Mouse (Mus musculus): ENCODE measurements around the gene Cyp2w1. TPM values are rescaled to one million over a fixed set of nuclear protein-coding genes. Genes with fewer than 3 reads are reported as not detected.
"Not testable (repeated sequence)": the region's sequence is repeated elsewhere in the genome, so short reads cannot be mapped to it uniquely, and the experiment has no call there.

The Cyp2w1 gene
- total RNA-seq, 1 experiment from 2014 or later = not detected

DNA sequence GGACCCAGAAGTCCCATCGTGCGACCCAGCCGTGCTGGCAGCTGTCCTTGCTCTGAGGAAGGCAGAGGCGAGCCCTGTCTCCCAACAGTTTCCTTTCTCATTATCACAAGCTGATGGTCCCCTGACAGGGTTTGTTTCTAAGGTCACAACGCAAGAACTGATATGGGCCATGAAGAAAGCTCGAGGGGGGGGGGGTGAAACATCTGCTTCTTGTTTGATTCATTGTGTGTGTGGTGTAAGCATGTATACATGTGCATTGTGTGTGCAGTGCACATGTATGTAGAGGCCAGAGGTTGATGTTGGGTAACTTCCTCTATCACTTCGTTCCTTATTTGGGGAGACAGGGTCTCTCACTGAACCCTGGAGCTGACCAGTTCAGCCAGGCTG is 24.8 kb upstream of the Cyp2w1 start:
- 0 out of 2 replicates have a peak, but pooled peaks have one; percentile 30 for ATAC-seq (replicated peaks; ENCODE audit: insufficient number of reproducible peaks, low FRiP score, low TSS enrichment, poor library complexity, severe bottlenecking)

DNA sequence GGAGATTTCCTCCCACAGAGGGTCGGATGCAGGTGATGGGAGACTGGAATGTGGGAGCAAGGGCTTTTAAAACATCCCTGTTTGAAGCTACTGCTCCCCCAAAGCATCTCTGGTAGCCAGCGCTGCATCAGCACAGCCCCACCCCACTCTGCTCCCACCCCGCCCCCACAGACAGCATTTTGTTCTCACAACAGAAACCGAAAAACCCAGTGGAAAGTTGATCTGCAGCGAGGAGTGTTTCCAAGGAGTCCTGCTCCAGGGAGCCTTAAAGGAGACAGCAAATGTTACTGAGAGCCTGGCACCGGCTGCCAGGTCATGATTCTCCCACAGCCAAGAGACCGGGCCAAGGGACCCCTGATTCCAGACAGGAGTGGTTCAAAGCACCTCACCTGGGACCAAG is 21.7 kb upstream of the Cyp2w1 start:
- no peak for ATAC-seq (replicated peaks; ENCODE audit: insufficient number of reproducible peaks, low FRiP score, low TSS enrichment, poor library complexity, severe bottlenecking)

DNA sequence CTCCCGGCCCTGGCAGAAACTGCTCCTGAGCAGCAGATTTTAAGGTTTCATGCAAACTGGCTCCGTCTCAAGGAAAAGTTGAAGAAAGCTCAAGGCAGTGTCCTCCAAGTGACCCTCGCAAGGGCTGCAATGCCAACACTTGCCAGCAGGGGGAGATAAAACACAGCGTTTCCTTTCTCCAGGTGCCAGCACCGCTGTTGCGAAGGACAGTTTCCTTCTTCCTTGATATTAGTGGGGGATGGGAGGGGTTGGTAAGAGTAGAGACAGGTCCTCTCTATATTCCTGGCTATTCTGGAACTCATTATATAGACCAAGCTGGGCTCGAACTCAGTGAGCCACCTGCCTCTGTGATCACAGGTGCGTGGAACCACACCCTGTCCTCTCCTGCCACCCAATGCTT is 20.7 kb upstream of the Cyp2w1 start:
- peak; percentile 50 for ATAC-seq (replicated peaks; ENCODE audit: insufficient number of reproducible peaks, low FRiP score, low TSS enrichment, poor library complexity, severe bottlenecking)

DNA sequence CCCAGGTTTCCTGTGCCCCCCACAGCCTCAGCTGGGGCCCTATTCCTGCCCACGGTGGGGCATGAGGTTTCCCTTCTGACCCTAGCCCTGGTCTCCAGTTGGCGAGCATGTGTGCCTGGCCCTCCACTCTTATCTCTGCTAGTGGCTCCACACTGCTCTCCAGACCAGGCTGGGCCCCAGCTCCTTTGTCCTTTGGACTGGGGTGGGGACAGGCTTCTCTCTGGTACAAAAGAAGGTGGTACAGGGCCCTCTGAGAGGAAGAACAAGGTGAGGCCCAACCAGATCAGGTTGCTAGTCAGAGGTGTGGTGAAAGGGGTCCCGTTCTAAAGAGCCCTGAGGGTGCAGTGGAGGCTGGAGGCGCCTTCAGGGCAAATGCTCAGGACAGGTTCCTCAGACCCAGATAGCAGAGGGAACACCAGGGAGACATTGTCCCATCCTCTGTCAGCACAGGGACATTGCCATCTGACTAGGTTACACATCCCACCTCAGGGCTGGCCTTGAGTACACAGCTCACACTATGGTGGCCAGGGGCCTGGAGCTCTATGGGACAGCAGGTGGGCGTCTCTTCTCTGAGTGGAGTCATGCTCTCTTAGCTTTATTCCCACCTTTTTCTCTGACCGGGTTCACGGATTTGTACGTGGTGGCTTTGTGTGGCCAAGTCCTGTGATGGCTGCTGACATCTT is 19.7 kb upstream of the Cyp2w1 start:
- no peak for ATAC-seq (replicated peaks; ENCODE audit: insufficient number of reproducible peaks, low FRiP score, low TSS enrichment, poor library complexity, severe bottlenecking)

- no peak for ATAC-seq (replicated peaks; ENCODE audit: insufficient number of reproducible peaks, low FRiP score, low TSS enrichment, poor library complexity, severe bottlenecking)
Measured at GRCm38 (mm10) chr5:139333301-139334013, 19.0 kb upstream of the Cyp2w1 start.

DNA sequence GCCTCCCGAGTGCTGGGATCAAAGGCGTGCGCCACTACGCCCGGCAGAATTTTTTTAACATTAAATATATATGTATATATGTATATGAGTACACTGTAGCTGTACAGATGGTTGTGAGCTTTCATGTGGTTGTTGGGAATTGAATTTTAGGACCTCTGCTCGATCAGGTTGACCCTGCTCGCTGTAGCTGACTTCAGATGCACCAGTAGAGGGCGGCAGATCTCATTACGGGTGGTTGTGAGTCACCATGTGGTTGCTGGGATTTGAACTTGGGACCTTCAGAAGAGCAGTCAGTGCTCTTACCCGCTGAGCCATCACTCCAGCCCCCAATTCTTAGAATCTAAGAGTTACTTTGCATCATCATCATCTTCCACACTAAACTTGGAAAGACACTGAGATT is 18.0 kb upstream of the Cyp2w1 start:
- ATAC-seq (replicated peaks; ENCODE audit: insufficient number of reproducible peaks, low FRiP score, low TSS enrichment, poor library complexity, severe bottlenecking) = not testable (repeated sequence)

DNA sequence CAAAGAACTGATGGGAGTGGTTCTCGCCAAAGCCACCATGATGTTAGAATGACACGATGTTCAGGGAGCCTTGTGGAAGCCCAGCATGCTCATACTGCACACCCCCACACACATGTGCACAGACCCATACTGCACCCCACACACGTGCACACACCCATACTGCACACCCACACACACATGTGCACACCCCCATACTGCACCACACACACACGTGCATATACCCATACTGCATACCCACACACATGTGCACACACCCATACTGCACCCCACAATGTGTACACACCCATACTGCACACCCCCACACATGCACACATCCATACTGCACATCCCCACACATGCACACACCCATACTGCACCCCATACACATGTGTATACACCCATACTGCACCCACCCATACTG is 16.8 kb upstream of the Cyp2w1 start:
- no peak for ATAC-seq (replicated peaks; ENCODE audit: insufficient number of reproducible peaks, low FRiP score, low TSS enrichment, poor library complexity, severe bottlenecking)

DNA sequence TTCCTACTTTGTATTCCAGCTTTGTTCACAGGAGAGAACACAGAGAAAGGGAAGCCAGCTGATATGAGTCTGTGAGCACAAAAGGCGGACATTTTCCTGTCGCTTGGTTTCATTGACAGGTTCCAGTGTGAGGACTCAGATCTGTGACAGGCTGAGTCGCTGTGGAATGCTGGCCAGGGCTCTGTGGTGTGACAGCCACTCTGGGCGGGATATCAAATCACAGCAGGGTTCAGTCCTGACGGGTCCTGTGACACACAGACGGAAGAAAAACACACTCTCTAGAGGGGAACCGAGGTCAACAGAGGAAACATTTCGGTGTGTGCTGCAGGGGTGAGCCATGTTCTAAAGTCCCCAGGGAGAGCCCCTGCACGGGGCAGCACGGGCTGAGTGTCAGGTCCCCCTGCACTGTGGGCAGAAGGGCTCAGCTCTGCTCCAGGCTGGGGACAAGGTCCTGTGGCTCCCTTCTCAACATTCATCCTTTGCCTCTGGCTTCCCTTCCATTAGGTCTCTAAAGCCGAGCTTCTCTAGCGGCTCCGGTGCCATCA is 14.5 kb upstream of the Cyp2w1 start:
- ATAC-seq (replicated peaks; ENCODE audit: insufficient number of reproducible peaks, low FRiP score, low TSS enrichment, poor library complexity, severe bottlenecking) = no peak

- ATAC-seq (replicated peaks; ENCODE audit: insufficient number of reproducible peaks, low FRiP score, low TSS enrichment, poor library complexity, severe bottlenecking) = no peak
Measured at GRCm38 (mm10) chr5:139338403-139338802, 14.0 kb upstream of the Cyp2w1 start.

GRCm38 (mm10) chr5:139338891-139339290 is 13.5 kb upstream of the Cyp2w1 start:
- no peak for ATAC-seq (replicated peaks; ENCODE audit: insufficient number of reproducible peaks, low FRiP score, low TSS enrichment, poor library complexity, severe bottlenecking)

DNA sequence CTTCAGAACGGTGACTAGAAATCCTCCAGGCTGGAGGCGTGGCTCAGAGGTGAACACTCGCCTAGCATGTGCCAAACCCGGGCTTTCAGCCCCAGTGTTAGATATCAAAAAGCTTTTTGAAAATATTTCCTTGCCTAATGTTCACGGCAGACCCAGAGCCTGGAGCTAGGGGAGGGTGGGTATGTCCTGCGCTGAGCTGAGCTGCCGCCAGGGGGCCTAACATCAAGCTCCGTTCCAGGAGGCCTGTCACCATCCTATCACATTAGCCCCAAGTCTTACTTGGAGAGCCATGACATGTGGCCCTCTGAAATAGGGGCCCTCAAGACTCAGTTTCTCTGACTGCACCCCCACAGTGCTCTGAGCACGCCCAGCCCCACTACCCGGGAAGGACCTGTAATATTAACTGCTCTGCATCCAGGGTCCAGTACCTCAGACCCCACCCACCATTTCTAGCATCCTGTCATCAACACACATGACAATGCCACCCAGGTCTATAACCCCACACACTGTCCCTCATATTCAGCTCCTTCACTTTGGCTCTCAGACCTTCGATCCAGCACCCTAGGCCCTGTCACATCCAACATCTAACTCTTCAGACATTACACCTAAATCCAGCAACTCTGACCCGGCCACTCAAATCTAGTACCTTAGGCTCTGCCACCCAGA is 8.3 kb upstream of the Cyp2w1 start:
- ATAC-seq (replicated peaks; ENCODE audit: insufficient number of reproducible peaks, low FRiP score, low TSS enrichment, poor library complexity, severe bottlenecking) = peak; percentile 77

- ATAC-seq (replicated peaks; ENCODE audit: insufficient number of reproducible peaks, low FRiP score, low TSS enrichment, poor library complexity, severe bottlenecking) = peak; percentile 97
Measured at GRCm38 (mm10) chr5:139344687-139345363, 7.6 kb upstream of the Cyp2w1 start.

GRCm38 (mm10) chr5:139345364-139345714 is 7.1 kb upstream of the Cyp2w1 start:
- no peak for ATAC-seq (replicated peaks; ENCODE audit: insufficient number of reproducible peaks, low FRiP score, low TSS enrichment, poor library complexity, severe bottlenecking)

GRCm38 (mm10) chr5:139347225-139347624 is 5.2 kb upstream of the Cyp2w1 start:
- ATAC-seq (replicated peaks; ENCODE audit: insufficient number of reproducible peaks, low FRiP score, low TSS enrichment, poor library complexity, severe bottlenecking) = no peak

DNA sequence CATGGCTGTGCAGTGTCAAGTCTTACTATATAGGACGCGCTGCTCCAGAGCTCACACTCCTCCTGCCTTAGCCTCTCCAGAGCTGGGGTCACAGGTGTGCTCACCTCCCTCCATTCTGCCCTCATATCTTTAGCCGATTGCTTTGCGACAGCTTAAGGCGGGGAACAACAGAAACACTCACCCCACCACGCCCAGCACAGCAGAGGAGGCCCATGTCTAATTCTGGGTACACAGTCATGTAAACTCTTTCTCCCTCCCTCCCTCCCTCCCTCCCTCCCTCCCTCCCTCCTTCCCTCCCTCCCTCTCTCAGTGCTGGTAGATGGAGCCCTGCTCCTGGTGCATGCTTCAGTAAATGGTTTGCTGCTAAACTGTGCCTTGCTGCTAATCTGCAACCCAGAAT is 2.7 kb upstream of the Cyp2w1 start:
- no peak for ATAC-seq (replicated peaks; ENCODE audit: insufficient number of reproducible peaks, low FRiP score, low TSS enrichment, poor library complexity, severe bottlenecking)

DNA sequence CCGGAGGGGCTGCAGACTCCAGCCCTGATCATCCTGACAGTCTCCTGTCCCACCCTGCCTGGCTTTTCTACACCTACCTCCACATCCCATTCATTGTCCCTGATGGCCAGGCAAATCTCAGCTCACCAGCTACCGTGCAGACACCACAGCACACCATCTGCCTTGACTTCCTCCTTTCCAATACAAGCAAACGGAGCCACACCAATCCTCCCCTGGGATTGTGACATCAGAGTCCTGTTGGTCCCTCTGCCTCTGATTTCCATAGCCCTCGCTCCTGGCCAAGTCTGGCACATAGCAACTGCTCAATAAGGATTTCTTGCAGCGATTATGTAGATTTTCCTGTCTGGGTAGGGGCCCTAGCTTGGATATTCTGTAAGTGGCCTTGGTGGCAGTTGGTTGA is 1.3 kb upstream of the Cyp2w1 start, which contains the start of gene Cox19:
Cox19 (minus strand) TSS at position 285 of the 400 bp plus-strand sequence.
- no peak for ATAC-seq (replicated peaks; ENCODE audit: insufficient number of reproducible peaks, low FRiP score, low TSS enrichment, poor library complexity, severe bottlenecking)

DNA sequence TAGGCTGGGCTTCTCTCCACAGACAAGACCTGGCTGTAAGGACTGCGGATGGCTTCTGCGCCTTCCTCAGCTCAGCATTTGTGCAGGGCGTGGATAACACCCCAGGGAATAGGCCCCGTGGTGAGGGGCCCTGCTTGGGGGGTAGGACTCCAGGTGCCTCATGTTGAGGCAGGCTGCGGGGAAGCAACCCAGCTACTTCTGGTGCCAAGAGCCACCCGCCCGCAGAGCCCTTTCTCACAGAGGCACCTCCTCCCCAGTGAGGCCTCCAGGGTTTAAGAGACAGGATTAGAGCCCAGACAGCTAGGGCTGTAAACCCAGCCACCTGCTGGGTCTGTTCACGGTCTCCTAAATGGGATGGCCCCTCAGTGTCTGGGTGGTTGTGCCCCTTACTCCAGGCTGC is 789 bp upstream of the Cyp2w1 start:
- no peak for ATAC-seq (replicated peaks; ENCODE audit: insufficient number of reproducible peaks, low FRiP score, low TSS enrichment, poor library complexity, severe bottlenecking)

DNA sequence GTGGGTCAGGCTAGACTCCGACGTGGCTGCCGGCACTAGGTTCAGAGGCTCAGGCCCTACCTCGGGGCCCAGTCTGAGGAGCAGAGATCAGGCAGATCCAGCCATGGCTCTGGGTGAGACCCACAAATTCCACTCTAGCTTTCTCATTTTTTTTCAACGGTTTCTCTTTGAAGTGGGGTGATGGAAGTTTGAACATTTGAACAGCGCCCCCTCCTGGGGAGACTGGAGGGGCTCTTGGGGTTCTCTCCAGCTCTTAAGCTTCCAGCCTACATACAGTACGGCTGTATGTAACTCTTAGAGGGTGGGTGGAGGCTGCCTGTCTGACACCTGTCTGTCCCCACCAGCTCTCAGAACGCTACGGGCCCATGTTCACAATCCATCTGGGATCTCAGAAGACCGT is 1.1 kb downstream of the Cyp2w1 start:
- no peak for ATAC-seq (replicated peaks; ENCODE audit: insufficient number of reproducible peaks, low FRiP score, low TSS enrichment, poor library complexity, severe bottlenecking)

- ATAC-seq (replicated peaks; ENCODE audit: insufficient number of reproducible peaks, low FRiP score, low TSS enrichment, poor library complexity, severe bottlenecking) = no peak
Measured at GRCm38 (mm10) chr5:139353946-139354345, 1.5 kb downstream of the Cyp2w1 start.
